Mouse (Mus musculus) fibroblast of lung, adult 2 months (primary cell): Measurements from ENCODE around the gene Map10.

Experiments
- DNase-seq: peaks from one replicate; pipeline ENCODE4 v3.0.0-alpha.2; 2011; ENCODE audit warnings: low read depth

Map10 gene

GRCm38 (mm10) chr8:125669700-125670195 is at the start of gene Map10:
Gene Map10, plus strand, starts transcription at chr8:125669818.
- no peak for DNase-seq

DNA sequence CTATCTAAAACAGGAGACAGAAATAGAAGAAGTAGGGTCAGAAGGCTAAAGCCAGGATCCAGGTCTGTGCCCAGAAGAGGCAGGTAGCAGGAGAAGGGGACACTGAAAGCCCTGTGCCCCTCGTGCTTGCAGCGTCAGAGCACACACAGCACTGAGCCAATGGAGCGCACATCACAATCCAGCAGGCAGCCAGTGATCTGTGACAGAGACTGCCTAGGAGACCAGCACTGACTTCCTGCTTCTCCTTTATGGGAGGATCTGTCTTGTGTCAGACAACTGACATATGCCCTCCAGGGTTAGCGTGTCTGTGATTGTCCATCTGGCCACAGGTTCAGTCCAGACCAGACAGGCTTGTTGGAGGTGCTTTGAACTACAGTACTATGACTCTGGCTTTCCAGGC is 49.3 kb upstream of the Map10 start:
- DNase-seq, result no peak

DNA sequence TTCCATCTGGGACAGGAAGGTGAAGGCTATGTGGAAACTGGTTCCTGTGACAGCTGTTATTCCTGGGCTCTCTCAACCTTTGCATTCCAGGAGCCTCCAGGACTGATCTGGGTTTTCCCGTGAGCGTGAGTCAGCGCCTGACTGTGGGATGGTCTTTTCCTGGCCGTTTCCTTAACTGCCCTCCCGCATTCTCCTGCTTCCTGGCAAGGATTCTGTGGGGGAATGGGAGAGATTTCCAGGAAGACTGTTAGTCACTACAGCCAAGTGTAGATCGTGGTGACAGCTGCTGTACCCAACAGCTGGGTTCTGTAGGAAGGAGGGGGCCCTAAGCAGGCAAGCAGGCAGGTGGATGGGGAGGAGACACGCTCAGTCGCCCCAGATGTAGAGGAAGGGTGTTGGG is 45.3 kb upstream of the Map10 start:
- peak; percentile 35 for DNase-seq

- DNase-seq, result no peak
Observed at GRCm38 (mm10) chr8:125626381-125626780, 43.2 kb upstream of the Map10 start.

DNA sequence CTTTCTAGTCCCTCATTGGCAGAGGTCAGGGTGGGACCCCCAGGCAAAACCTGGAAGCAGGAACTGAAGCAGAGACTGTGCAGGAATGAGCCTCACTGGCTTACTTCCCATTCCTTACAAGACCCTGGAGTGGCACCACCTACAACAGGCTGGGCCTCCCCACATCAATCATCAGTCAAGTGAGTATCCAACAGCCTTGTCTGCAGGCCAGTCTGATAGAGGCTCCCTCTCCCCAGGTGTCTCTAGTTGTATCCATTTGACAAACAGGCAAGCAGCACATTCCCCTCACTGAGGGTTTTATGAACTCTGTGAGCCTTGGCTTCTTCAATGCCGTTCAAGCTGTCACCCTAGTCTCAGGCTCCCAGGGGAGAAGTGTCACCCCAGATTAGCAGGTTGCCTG is 40.8 kb upstream of the Map10 start:
- no peak for DNase-seq

DNA sequence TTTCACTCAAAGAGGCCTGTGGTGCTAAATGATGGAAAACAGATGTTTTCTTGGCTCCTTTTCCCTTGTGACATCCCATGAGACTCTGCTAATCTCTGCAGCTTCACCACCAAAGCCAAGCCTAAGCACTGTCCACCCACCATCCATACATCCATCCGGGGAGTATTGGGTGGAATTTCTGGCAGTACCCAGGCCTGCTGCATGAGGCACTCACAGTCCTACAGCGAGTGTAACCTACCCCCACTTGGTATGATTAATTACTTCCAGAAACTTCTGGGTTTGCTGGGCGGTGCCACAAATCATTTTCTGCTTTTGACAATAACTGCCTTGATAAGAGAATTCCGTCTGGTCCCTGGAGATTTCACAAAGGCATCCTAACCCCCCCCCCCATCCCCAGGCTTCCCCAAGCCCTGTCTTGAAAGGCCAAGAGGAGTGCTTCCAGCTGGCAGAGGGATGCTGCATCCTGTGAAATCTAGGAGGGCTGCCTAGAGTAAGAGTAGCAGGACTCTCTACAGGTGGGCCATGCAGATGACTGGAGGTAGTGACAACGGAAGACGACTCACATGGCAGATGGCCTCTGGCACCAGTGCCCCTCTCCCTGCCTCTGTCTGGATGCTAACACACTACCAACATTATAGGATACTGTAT is 31.1 kb upstream of the Map10 start:
- DNase-seq, result no peak

DNA sequence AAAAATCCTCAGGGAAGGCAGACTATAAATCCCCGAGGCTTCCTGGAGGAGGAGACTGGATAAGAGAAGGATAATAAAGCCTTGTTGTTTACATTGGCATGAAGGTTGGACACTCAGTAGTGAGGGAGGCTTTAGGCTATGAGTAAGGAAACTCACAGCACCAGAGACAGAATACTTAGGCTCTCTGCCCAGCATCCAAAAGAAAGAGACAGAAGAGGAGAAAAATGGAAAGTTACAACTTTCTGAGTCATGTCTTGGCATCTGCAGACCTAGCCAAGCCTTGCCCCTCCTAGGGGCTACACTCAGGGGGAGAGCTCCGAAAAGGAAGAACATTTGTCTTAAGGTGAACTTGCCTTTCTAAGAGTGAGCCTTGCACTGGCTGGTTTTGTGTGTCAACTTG is 30.0 kb upstream of the Map10 start:
- DNase-seq, result peak; percentile 50

- no peak for DNase-seq
Observed at GRCm38 (mm10) chr8:125640766-125641165, 28.9 kb upstream of the Map10 start.

GRCm38 (mm10) chr8:125641808-125642207 is 27.8 kb upstream of the Map10 start:
- peak; percentile 45 for DNase-seq

DNA sequence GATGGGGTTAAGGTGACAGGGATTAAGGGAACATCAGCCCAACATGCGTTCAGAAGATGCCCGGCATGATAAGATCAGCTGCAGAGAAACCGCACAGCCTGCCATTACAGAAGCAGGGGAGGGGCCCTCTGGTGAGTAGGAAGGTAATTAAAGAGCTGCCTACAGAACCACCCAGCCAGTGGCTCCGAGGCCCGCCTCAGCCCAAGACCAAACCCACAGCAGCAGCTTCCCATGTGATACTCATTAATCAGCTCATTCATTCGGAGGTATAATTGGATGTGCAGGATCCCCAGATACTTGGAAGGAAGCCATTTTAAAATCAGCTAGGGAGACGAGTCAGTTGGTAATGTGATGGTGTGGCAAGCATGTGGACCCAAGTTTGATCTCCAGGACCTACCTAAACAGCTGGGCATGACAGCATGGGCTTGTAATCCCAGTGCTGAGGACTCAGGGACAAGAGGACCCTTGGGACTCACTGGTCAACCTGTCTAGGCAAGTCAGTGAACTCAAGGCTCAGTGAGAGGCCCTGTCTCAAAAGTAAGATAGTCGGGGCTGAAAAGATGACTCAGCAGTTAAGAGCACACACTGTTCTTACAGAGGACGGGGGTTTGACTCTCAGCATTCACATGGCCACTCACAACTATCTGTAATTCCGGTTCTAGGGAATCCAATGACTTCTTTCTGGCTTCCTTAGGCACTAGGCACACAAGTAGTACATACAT is 23.7 kb upstream of the Map10 start:
- no peak for DNase-seq

DNA sequence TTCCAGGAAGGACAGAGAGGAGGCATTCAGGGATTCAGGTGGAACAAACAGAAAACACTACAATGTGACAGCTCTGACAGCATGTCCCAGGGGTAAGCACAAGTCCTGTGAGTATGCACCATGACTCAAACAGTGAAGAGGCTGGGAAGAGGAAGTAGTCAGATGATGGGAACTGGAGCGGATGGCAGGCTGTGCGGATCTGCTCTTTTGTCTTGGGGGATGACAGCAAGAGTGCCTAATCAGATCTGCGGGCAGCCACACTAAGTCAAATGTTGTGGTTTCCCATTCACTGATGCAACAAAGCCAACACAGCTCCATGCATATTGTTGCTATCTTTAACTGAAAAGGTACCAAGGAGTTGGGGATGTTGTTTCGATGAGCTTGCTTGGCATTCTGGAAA is 20.2 kb upstream of the Map10 start:
- DNase-seq, result no peak

- no peak for DNase-seq
Observed at GRCm38 (mm10) chr8:125654821-125655220, 14.8 kb upstream of the Map10 start.

DNA sequence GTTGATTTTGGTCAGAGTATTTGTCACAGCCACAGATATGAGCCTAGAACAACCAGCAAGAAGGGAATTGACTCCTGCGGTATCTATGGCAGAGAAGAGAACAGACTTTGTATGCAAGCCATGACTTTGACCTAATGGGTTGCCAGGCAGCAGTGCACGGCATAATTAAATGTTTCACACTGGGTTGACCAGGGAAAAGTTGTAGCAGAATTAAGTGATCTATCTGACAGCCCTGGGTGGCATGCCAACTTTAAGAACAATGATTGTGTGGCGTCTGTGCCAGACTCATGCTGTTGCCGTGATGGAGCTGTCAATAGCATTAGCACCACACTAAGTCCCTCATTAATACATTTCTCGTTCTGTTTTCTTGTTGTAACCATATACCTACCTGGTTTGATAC is 11.1 kb upstream of the Map10 start:
- no peak for DNase-seq

GRCm38 (mm10) chr8:125658926-125659325 is 10.7 kb upstream of the Map10 start:
- DNase-seq, result no peak

- DNase-seq, result no peak
Observed at GRCm38 (mm10) chr8:125660397-125660796, 9.2 kb upstream of the Map10 start.

DNA sequence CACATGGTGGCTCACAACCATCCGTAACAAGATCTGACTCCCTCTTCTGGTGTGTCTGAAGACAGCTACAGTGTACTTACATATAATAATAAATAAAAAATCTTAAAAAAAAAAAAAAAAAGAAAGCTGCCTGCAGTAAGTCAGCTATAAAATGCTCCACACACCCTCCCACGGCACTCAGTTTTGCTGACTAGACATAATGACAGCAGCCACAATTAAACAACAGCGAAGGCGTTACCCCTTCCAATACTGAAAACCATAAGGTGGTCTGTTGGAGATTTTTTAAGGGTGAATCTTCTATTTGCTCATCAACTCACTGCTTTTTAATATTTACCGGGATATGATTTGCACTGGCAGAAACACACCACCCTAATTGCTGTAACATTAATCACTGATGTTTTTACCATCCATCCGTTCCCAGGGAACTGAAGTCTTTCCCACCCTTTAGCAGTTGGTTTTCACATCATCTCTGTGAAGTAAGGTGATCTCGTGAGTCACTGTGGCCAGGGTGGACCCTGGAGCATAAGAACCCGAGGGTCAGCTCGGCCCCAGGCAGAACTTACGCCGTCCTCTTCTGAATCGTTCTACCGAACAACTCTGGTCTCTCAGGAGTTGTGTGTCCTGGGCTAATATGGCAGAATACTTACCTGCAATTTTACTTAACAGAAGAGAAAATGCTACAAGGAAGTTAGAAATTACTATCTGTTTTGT is 7.5 kb upstream of the Map10 start:
- DNase-seq, result no peak

GRCm38 (mm10) chr8:125662669-125663048 is 7.0 kb upstream of the Map10 start:
- DNase-seq, result no peak

DNA sequence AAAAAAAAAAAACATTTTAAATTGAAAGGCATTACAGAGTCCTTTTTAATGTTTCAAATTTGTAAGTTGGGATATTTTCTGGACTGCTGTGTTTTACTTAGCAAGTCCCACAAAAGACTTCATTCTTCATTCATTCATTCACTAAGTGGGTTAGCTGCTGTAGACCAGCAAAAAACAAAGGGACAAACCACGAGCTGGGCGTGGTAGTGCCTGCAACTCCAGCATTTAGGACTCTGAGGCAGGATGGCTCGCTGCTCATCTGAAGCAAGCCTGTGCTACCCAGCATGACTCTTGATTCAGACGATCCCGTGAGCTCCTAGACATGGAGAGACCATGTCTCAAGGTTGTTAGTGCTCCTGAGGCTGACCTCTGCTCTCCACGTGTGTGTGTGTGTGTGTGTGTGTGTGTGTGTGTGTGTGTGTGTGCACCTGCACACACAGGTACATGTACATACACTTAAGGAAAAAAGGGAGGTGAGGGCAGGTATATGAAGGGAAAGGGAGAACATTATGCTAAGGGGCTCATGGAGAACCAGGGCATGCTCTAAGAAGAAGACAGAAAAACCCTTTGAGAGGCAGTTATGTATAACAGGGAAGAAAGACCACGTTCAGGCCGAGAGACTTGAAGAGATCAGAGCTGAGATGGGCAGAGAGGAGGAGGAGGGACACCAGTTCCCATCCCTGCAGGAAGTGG is 4.3 kb upstream of the Map10 start:
- DNase-seq, result peak; percentile 50

DNA sequence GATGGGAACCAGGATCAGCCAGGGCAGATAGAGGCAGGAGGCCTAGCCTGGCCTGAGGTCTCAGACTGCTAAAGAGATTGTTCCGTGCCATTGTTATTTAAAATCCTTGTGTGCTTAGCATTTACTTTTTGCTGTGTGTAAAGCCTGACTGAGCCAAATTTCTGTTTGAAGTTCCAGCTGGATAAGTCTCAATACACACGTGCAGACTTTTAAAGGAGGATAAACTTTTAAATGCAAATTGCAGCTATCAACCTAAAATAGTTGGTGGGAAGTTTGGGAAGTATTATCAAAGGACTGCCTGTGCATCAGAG is 3.8 kb upstream of the Map10 start:
- no peak for DNase-seq

GRCm38 (mm10) chr8:125666201-125666600 is 3.4 kb upstream of the Map10 start:
- no peak for DNase-seq

DNA sequence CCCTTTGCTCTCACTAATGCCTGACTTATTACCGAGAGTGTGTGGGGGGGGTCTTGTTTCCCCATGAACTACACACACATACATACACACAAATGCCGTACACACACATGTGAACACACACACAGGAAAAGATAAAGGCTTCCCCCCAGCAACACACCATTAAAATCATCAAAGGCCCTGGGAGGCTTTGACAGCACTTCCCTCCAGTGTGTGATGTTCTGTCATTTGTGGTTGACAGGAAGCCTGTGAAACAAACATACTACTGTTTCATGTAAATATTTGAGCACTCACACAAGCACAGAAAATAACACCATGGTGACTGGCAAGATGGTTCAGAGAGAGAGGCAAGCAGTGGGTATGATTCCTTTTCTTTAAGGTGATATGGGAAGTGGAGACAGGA is 2.4 kb upstream of the Map10 start:
- DNase-seq, result no peak

DNA sequence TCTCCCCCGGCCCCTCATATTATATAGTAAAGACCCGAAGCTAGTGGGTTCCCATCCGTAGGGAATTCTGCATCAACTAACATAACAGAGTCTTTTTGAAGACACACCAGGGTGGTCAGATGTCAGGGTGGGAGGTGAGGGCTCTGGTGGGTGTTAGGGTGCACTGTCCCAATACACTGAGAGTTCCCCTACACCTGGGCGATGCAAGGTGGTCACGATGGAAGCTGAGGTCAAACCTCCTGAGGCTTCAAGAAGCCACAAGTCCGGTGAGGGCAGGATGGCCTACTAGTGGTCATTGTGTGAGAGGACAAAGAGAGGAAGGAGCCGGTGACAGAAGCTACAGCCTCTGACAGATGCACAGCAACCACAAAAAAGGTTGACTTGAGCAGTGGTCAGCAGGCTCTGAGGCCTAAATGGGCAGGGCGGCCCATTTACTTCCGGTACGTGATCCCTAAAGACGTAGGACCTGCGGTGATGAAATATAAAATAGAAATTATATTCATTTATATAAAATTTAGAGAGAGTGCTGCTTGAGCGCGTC is 389 bp upstream of the Map10 start:
- no peak for DNase-seq
